Mouse (Mus musculus) lung, postnatal 36 days (tissue): ENCODE results near the gene Gm29797.
A peak's percentile ranks its signal among the peaks of the same experiment; 100 is the strongest.

Source experiments
- DNase-seq: peaks from one replicate; pipeline ENCODE4 v3.0.0; 2022; ENCODE audit warnings: mixed read lengths

Gene Gm29797

GRCm38 (mm10) chr2:181673501-181673900, 16.7 kb downstream of the Gm29797 start:
- peak; percentile 45 for DNase-seq

- DNase-seq, result no peak
Observed at GRCm38 (mm10) chr2:181674934-181675333, 18.1 kb downstream of the Gm29797 start.

GRCm38 (mm10) chr2:181675454-181675853, 18.6 kb downstream of the Gm29797 start:
- DNase-seq, result peak; percentile 92

- peak; percentile 54 for DNase-seq
Observed at GRCm38 (mm10) chr2:181676424-181676823, 19.6 kb downstream of the Gm29797 start.

- DNase-seq, result peak; percentile 81
Observed at GRCm38 (mm10) chr2:181677096-181677754, 20.4 kb downstream of the Gm29797 start.

GRCm38 (mm10) chr2:181677755-181678098, 20.9 kb downstream of the Gm29797 start:
- peak; percentile 71 for DNase-seq

- DNase-seq, result peak; percentile 94
Observed at GRCm38 (mm10) chr2:181678780-181679179, 21.9 kb downstream of the Gm29797 start.

GRCm38 (mm10) chr2:181679951-181680715, 23.3 kb downstream of the Gm29797 start, which contains the start of gene Tcea2:
TSS of gene Tcea2 (plus strand) at chr2:181680310.
- peak; percentile 76 for DNase-seq

- DNase-seq, result no peak
Observed at GRCm38 (mm10) chr2:181680716-181681117, 23.9 kb downstream of the Gm29797 start.

- DNase-seq, result no peak
Observed at GRCm38 (mm10) chr2:181681978-181682377, 25.1 kb downstream of the Gm29797 start.

GRCm38 (mm10) chr2:181683381-181683780, 26.5 kb downstream of the Gm29797 start:
- DNase-seq, result no peak

- DNase-seq, result no peak
Observed at GRCm38 (mm10) chr2:181684713-181685112, 27.9 kb downstream of the Gm29797 start.

- DNase-seq, result no peak
Observed at GRCm38 (mm10) chr2:181685686-181686085, 28.9 kb downstream of the Gm29797 start.

- no peak for DNase-seq
Observed at GRCm38 (mm10) chr2:181687586-181687985, 30.8 kb downstream of the Gm29797 start.

- DNase-seq, result no peak
Observed at GRCm38 (mm10) chr2:181689466-181690160, 32.8 kb downstream of the Gm29797 start.

GRCm38 (mm10) chr2:181691083-181691482, 34.2 kb downstream of the Gm29797 start:
- no peak for DNase-seq

GRCm38 (mm10) chr2:181691571-181691970, 34.7 kb downstream of the Gm29797 start:
- DNase-seq, result peak; percentile 40

- DNase-seq, result no peak
Observed at GRCm38 (mm10) chr2:181692304-181692703, 35.5 kb downstream of the Gm29797 start.

- DNase-seq, result peak; percentile 88
Observed at GRCm38 (mm10) chr2:181693339-181694280, 36.8 kb downstream of the Gm29797 start, which contains the start of gene Rgs19. TSS of gene Rgs19 (minus strand) at chr2:181693977.

GRCm38 (mm10) chr2:181694581-181694980, 37.7 kb downstream of the Gm29797 start:
- no peak for DNase-seq

- no peak for DNase-seq
Observed at GRCm38 (mm10) chr2:181695776-181696175, 38.9 kb downstream of the Gm29797 start.

- DNase-seq, result no peak
Observed at GRCm38 (mm10) chr2:181696801-181697420, 40.1 kb downstream of the Gm29797 start.
